Mouse (Mus musculus) T-helper 1 cell (primary cell): ENCODE data around the gene Arhgap17.

Experiments
- in situ Hi-C: fragments of 300-600 bp; cut with MboI, MseI; formaldehyde crosslinking; loops from one replicate; pipeline ENCODE4 v1.15.1; 2025; ENCODE audit warnings: high pct_unique_total_duplicates

Arhgap17 gene

DNA sequence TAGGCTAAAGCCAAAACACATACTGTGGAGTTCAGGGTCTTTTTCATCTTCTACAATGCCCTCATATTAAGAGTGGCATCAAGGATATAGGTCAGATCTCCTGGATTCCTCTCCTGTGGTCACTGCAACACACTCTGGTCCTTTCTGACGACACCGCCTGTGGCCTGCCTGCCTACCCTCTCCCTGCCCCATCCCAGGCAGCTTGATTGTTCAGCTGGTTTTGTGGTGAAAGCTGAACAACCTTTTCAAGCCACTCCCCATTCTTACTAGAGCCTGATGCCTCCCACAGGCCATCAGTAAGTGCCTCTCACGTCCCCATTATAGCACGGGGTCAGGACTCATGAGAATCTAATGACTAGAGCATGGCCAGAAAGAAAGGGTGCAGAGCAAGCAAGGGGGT, 80.5 kb downstream of the Arhgap17 start:
- in situ Hi-C loops, result no loop called here

DNA sequence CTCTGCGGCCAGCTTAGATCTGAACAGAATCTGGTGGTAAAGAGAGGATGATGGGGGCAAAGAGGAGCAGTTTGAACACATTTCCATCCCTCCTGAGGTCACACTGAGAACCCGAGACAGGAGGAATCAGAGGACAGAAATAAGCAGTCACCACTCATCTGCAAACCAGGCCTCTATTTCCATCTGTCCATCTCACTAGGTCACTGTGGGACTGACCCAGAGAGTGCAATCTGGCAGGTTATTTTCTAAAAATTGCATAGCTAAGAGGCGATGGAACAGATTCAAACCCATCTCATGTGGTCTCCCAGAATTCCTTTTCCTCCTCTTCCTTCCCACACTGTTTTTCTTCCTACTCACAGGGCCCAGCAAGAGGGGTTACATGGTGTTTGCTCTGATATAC, 81.8 kb downstream of the Arhgap17 start:
- in situ Hi-C loops, result no loop called here

DNA sequence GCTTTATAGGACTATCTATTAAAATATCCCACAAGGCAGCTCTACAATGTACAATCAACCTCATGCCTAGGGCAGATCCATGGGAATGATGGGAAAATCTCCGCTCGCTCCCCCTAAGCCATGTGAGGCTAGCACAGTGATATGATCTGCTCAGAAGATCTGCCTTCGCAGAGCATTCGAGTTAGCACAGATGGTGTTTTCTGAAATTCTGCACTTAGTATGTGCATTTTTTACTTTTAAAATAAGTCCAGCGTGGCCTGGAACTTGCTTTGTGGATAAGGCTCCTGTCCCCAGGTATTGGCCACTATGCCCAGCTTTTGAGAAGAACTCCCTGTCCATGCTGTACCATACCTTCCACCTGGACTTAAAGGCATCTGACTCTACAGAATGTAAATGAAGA, 83.8 kb downstream of the Arhgap17 start:
- in situ Hi-C loops, result no loop called here

DNA sequence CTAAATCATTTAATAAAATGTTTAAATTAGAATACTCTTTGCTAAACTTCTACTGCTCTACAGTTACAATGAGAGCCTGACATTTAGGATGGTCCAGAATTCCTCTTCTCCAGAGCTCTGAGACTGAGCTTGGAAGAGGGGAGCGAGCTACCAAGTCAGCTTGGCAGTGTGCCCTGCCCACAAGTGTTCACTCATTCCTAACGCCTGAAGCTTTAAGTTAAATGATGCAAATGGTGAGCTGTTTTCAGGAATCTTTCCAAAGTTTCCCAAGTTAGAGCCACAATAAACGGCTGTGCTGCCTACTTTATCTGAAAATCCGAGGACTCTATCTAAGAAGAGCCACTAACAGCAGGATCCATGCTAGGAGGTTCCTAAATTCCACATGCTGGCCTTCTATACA, 85.9 kb downstream of the Arhgap17 start:
- in situ Hi-C loops, result no loop called here

DNA sequence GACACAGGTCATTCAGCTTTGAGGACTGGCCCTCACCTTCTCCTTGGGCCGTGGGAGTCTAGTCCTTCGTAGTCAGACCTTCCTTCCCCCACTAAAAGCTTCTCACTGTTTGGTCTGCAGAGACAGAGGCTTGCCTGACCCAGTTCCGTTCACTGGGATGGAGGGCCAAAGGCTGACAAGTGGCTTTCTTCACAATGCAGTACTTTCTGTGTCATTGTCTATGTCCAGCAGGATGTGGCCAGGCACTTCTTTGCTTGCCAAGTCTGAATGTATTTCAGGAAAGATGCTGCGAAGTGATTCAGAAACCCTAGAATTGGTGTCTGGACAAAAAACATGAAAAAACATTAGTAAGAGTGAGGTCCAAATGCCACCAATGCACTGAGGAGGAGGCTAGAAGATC, 89.9 kb downstream of the Arhgap17 start:
- in situ Hi-C loops, result no loop called here

DNA sequence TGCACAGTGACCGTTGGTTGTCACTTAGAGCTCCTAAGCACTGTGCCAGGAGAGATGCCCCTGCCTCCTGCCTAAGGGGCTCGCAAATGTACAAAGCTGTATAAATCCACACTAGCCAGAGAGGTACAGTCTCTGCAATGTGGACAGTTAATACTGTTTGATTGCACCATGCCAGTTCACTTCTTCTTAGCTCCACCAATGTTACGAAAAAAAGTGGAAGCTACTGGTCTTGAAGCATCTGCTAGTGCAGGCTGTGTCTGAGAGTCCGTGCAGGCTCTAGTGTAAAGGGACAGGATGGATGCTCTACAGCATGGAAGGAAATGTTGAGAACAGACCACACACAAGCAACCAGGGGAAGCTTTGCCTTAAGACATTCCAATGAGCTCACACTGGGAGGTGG, 93.1 kb downstream of the Arhgap17 start:
- in situ Hi-C loops, result no loop called here

DNA sequence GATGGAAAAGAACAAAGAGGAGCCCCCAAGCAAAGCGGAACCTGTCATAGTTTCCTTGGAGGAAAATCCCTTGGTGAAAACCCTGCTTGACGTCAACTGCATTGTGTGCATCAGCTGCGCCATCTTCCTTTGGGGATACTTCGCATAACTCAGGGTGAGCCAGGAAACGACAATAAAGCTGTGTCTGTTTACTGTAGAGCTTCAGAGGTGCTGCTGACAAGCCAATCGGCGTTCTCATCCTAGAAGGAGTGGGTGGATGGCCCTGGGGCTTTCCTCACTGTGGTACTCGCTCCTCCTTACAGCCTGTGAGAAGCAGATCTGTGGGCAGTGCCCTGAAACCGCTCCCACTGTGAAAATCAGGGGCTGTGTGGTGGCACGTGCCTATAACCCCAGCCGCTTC, 96.7 kb downstream of the Arhgap17 start:
- in situ Hi-C loops, result no loop called here

DNA sequence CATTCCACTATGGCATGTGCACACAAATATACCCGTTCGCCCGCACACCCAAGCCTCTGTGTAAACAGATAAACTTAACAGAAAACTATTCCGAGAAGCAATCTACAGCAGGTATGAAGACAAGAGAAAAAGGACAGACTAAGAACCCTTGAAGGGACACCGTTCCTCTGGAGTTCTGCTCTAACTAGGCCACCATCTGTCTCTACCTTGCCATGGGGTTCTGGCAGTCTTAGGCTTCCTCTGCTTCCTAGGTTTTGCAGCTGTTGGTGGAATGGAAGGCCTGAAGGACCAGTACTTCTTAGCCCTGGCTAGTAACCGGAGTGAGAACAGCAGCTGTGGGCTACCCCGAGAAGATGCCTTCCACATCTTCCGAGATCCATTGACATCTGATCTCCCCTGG, 111.6 kb downstream of the Arhgap17 start:
- in situ Hi-C loops, result no loop called here

DNA sequence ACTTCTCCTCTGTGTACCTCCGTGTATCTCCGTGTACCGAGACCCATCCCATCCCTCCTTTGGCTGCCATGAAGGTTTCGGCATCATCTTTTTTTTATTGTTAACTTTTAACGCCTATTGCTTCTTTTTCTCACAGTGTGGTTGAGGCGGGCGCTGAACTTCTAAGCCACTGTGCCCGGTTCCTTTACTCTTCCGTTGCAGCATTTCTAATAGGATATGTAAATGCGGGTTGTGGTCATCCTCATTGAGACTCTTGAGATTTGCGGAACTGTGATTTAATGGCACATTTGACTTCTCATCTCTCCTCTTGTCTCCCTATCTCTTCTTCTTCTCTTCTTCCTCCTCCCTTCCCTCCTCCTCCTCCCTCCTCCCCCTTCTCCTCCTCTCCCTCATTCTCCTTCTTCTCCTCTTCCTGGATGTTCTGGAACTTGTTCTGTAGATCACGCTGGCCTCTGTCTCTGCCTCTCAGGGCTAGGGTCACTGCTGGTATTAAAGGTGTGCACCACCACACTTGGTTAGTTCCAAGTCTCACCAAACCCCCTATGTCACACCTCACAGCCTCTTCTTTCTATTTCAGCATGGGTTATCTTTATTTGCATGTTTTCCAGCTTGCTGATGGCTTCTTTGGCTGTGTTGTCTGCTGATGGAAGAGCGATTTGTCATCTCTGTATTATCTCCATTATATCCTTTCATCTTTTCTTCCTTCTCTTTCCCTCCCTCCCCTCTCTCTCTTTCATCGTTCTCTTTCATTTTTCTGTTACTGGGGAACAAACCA, 115.3 kb downstream of the Arhgap17 start:
- in situ Hi-C loops, result no loop called here

DNA sequence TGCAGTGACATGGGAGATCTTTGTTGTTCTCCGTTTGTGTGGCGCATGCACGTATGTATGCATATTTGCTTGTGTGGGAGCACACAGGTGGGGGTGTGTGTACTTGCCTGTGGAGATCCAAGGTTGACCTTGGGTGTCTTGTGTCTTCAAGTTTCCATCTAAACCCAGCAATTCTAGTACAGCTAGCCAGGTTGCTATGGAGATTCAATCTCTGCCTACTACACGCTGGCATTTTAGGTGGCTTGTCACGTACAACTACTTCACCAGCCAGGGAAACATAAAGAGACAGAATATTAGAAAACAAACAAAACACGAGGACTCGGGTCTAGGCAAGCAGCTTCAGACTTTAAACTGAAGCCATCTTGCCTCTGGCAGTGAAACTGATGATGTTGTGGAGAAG, 116.3 kb downstream of the Arhgap17 start:
- in situ Hi-C loops, result no loop called here

DNA sequence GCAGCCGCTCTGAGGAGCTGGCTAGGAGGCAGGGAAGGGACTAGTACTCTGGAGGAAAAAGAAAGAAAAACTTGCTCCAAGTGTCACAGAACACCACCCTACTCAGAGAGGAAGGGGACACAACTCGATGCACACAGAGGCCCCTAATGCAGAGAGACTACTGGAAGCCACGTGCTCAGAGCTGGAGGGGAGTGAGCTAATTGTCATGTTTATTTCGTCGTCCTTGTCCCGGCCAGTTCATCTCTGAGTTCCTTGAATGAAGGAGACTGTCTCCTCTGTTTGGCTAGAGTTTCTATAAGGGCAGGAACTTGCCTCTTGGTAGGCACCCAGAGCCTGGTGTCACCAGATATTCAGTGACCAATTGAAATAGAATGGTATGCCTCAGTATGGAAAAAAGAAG, 118.4 kb downstream of the Arhgap17 start:
- in situ Hi-C loops, result no loop called here

DNA sequence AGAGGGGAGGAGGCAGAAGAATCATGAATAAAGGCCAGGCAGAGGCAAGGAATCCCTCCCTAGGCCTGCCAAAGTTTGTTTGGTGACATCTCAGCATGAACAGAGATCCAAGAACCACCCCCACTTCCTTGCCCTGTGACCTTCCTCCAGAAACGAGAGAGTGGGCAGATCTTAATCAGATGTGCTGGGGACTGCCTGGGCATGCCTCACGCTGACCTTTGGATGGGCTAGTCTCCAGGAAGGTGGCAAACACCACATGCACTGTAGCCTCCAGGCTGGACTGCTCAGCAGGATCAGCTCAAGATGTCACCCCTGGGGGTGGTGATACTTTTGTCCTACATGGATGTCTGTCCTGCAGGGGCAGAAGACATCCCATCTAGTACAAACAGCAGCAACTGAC, 121.5 kb downstream of the Arhgap17 start:
- in situ Hi-C loops, result loop anchor here (25.0 kb wide), 1 partner anchor 739 kb away; the partner anchor contains the start of gene Hs3st4

DNA sequence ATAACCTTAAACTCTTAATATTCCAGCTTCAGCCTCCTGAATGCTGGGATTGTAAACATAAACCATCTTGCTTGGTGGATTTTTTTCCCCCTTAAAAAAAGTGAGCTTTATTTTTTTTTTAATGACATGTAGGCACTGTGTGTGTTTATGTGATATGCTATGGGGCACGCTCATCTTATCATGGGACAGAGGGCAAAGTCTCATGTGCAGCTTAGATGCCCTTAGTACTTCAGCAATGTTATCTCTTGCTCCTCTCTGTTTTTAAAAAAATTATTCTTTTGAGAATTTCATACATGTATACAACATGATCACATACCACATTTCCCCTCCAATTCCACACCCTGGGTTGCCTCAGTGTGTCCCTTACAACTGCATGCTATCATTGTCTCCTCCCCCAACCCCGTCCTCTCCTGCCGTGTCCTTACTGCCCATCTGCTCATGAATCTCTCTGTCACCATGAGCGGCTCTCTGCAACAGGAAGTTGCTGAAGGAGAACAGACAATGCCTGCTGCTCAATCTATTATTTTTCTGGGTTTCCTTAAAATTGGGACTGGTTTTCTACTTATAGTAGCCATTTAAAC, 123.1 kb downstream of the Arhgap17 start:
- in situ Hi-C loops, result loop anchor here (25.0 kb wide), 1 partner anchor 741 kb away; the partner anchor contains the start of gene Hs3st4

DNA sequence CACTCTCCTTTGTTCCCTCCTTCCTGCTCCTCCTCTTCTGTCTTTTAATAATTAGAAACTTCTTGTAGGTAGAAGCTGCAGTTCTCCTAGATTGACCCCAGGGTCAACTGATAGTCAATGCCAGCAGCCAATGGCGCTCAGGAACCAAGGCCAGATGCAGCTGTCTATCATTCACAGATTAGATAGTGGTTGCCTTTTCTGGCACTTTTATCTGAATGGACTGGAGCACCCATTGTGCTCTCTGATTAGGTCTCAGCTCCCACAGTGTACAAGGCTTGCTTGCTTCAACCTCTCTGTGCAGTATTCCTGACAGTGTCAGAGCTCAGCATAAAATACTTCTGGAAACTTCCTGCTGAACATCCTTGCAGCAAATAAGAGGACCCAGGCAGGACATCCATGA, 124.9 kb downstream of the Arhgap17 start:
- in situ Hi-C loops, result loop anchor here (25.0 kb wide), 1 partner anchor 742 kb away; the partner anchor contains the start of gene Hs3st4

DNA sequence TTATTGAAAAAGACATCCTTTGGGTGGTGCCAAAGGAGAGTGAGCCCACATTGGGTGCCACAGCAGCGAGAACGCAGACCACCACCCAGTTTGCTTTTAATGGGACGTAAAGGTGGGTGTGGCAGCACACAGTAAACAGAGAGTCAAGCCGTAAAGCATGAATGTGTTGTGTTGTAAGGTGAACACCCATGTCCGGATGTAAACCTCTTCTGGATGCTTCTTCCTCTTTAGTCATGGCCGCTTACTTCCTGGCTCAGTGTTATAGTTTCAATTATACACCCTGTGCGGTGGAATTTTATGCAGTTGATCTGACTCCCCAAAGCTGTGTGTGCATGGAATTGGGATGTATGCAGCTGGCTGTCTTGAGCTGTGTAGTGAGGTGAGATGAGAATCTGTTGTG, 127.5 kb downstream of the Arhgap17 start:
- in situ Hi-C loops, result loop anchor here (25.0 kb wide), 1 partner anchor 745 kb away; the partner anchor contains the start of gene Hs3st4

DNA sequence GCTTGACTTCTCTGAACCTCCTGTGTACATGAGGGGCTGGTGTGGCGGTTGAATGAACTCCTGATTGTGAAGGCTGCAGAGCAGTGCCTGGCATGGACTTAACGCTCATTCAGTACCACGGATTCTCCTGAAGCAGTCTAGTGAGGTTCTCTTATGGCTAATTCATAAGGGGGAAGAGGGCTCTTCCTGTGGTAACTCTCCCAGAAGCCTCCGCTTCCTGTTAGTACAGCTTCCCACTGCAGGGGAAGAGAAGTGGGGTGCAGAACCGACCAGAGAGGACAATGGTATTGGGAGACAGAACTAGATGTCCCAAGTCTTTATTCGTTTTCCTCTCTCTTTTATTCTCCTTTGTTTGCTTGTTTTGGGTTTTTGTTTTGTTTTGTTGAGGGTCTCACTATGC, 129.7 kb downstream of the Arhgap17 start:
- in situ Hi-C loops, result loop anchor here (25.0 kb wide), 1 partner anchor 747 kb away; the partner anchor contains the start of gene Hs3st4

DNA sequence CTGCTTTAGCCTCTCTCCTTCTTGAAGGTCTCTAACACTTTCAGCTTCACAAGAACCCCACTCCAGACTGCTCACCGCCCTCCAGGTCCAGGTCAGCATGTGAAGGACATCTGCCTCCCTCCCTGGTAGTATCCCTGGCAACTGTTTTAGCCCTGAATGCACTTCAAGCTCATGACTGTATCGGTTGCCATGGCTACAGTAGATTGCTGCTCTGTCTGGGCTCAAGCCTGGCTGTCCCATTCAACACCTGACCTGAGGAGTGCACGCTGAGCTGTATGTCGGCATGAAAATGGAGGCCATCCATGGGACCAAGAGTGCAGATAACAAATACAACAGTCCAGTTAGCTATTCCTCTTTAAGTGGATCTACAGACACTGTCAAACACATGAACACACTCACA, 131.1 kb downstream of the Arhgap17 start:
- in situ Hi-C loops, result loop anchor here (25.0 kb wide), 1 partner anchor 749 kb away; the partner anchor contains the start of gene Hs3st4

DNA sequence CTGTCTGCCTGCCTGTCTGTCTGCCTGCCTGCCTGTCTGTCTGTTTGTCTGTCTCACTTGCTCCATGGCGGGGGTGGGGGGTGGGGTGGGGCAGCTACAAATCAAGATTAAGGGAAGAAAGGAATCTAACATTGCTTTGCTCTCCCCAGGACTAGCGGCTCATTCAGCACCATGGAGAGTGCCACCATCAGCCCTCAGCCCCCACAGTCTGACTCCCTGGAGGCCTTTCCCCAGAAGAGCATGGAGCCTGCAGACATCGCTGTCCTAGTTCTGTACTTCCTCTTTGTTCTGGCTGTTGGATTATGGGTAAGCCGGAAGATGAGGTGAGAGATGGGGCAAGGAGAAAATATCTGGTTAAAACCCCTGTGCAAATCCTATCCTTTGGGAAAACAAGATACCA, 134.3 kb downstream of the Arhgap17 start:
- in situ Hi-C loops, result loop anchor here (25.0 kb wide), 1 partner anchor 752 kb away; the partner anchor contains the start of gene Hs3st4
